10 mouse cellular contexts compared by ENCODE assay signal in the genomic region with DNA sequence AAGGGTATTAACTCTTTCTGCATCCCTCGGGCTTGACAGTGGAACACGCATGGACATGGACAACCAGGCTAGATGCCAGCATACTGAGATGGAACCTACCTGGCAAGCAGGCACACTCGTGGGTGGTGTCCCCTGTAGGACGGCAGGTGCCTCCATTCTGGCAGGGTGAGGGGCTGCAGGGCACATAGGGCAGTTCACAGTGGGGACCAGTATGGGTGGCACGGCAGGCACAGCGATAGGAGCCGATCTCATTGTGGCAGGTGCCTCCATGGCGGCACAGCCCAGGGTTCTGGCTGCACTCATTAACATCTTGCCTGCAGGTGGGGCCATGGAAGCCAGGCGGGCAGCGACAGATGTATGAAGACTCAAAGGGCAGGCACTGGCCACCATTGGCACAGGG. TPM values are rescaled to one million over a fixed set of nuclear protein-coding genes. Genes with fewer than 3 reads are reported as not detected.
DNase-seq lines count a peak whose midpoint lies in the region; ATAC-seq and TF ChIP-seq lines count a peak whose summit lies in the region.
"Had no signal": no experiment of that assay in that cellular context is flagged by ENCODE, and none has a peak within 500 bp of the region (broad histone marks: within the 10 kb centered on the region; RNA-seq: fewer than 3 reads in every experiment).

No protein-coding gene starts in this region.

- DNase-seq in heart, adult 2 months = no peak
- DNase-seq in heart, postnatal 36 days = no peak
- DNase-seq in lung, postnatal 36 days = no peak
- no peak for DNase-seq in ovary, postnatal 10 days (ENCODE audit: low spot score)
- no peak for DNase-seq in cerebellum, postnatal 10 days
- DNase-seq: embryo, embryonic 11 days; lung, postnatal 14 days had no signal

- H3K27ac ChIP-seq in heart, adult 2 months = peak overlapping the region; percentile 54; the same call in 1 of the 2 replicates
- H3K27ac ChIP-seq in lung, embryonic 16.5 days (ENCODE audit: low read length) = peak overlapping the region; percentile 87
- peak overlapping the region; percentile 90 for H3K27ac ChIP-seq in hindbrain, embryonic 13.5 days
- peak overlapping the region; percentile 94; the same call in 1 of the 2 replicates for H3K27ac ChIP-seq in neural tube, embryonic 13.5 days (replicated peaks)

- no peak overlapping the region for H3K4me2 ChIP-seq in lung, embryonic 16.5 days (ENCODE audit: low read depth, low read length)
- H3K4me2 ChIP-seq in hindbrain, embryonic 13.5 days = no peak overlapping the region
- H3K4me2 ChIP-seq in neural tube, embryonic 13.5 days = no peak overlapping the region

- peaks cover 11% of the 10 kb centered on the region for H3K79me2 ChIP-seq in heart, adult 2 months (replicated peaks; ENCODE audit: control insufficient read depth, insufficient read depth, low read length)

- no peak for TF ChIP-seq POLR2A in heart, adult 2 months (IDR thresholded peaks at IDR 0.05; ENCODE audit: insufficient read depth, low read depth, low read length)

- peaks cover 6% of the 10 kb centered on the region for H3K36me3 ChIP-seq in heart, adult 2 months (ENCODE audit: control insufficient read depth, insufficient read depth, low read length)
- peaks cover 33% of the 10 kb centered on the region for H3K36me3 ChIP-seq in lung, embryonic 16.5 days (ENCODE audit: control insufficient read depth, insufficient read depth, low read length)
- peaks cover 23% of the 10 kb centered on the region for H3K36me3 ChIP-seq in hindbrain, embryonic 13.5 days
- H3K36me3 ChIP-seq in neural tube, embryonic 13.5 days = peaks cover 32% of the 10 kb centered on the region

- no peak overlapping the region for H3K9ac ChIP-seq in heart, adult 2 months (ENCODE audit: low read depth, low read length)
- H3K9ac ChIP-seq in lung, embryonic 16.5 days (ENCODE audit: low read length) = peak overlapping the region; percentile 1; the same call in 1 of the 2 replicates
- peak overlapping the region; percentile 43; the same call in 1 of the 2 replicates for H3K9ac ChIP-seq in hindbrain, embryonic 13.5 days
- H3K9ac ChIP-seq in neural tube, embryonic 13.5 days = no peak overlapping the region

- H3K9me3 ChIP-seq in lung, embryonic 16.5 days (ENCODE audit: control insufficient read depth, low read length) = no peaks in the 10 kb centered on the region
- H3K9me3 ChIP-seq in hindbrain, embryonic 13.5 days = no peaks in the 10 kb centered on the region
- H3K9me3 ChIP-seq in neural tube, embryonic 13.5 days = no peaks in the 10 kb centered on the region

- peaks cover 48% of the 10 kb centered on the region for H3K4me1 ChIP-seq in heart, adult 2 months (ENCODE audit: control insufficient read depth, insufficient read depth, low read length)
- peaks cover 68% of the 10 kb centered on the region for H3K4me1 ChIP-seq in lung, embryonic 16.5 days (replicated peaks; ENCODE audit: control insufficient read depth, insufficient read depth, low read length)
- peaks cover 97% of the 10 kb centered on the region for H3K4me1 ChIP-seq in hindbrain, embryonic 13.5 days (replicated peaks)
- H3K4me1 ChIP-seq in neural tube, embryonic 13.5 days (replicated peaks) = peaks cover 99% of the 10 kb centered on the region

- 85% methylated on average over 10 of the region's 10 CpGs for WGBS in heart, adult 2 months
- WGBS in lung, embryonic 16.5 days = 83% methylated on average over 10 of the region's 10 CpGs
- WGBS in hindbrain, embryonic 13.5 days = 68% methylated on average over 10 of the region's 10 CpGs
- 72% methylated on average over 10 of the region's 10 CpGs for WGBS in neural tube, embryonic 13.5 days

- no peak for TF ChIP-seq CTCF in heart, adult 2 months (IDR thresholded peaks at IDR 0.05)

- H3K27me3 ChIP-seq in heart, adult 2 months (ENCODE audit: control insufficient read depth, insufficient read depth, low read length) = no peaks in the 10 kb centered on the region
- no peaks in the 10 kb centered on the region for H3K27me3 ChIP-seq in lung, embryonic 16.5 days (ENCODE audit: control insufficient read depth, insufficient read depth, low read depth, low read length)
- no peaks in the 10 kb centered on the region for H3K27me3 ChIP-seq in hindbrain, embryonic 13.5 days
- no peaks in the 10 kb centered on the region for H3K27me3 ChIP-seq in neural tube, embryonic 13.5 days

- H3K4me3 ChIP-seq in heart, adult 2 months = no peak overlapping the region
- no peak overlapping the region for H3K4me3 ChIP-seq in lung, embryonic 16.5 days (ENCODE audit: low read length)
- no peak overlapping the region for H3K4me3 ChIP-seq in hindbrain, embryonic 13.5 days
- no peak overlapping the region for H3K4me3 ChIP-seq in neural tube, embryonic 13.5 days

- TF ChIP-seq EP300 in heart, adult 2 months (IDR thresholded peaks at IDR 0.05; ENCODE audit: insufficient read depth, low read depth, low read length) = no peak

- intact Hi-C loops in heart, adult 2 months (cut with DNase I) = no loop called here
- intact Hi-C loops in heart, postnatal 36 days (cut with DNase I) = no loop called here

- ATAC-seq in lung, embryonic 16.5 days (ENCODE audit: low read depth) = no peak
- ATAC-seq in hindbrain, embryonic 13.5 days (ENCODE audit: low FRiP score) = no peak
- ATAC-seq in neural tube, embryonic 13.5 days (ENCODE audit: low read depth) = no peak

RNA-seq across cellular contexts. Expression of a gene that starts 32.3 kb away (rescaled TPM):
- 10 to 100 TPM; 31.6 to 32.4 TPM for total RNA-seq in heart, adult 2 months (2021)
- 22.0 and 23.2 TPM in 2 replicates for polyA plus RNA-seq in heart, adult 2 months (2012; rRNA removed)
- total RNA-seq in heart, postnatal 36 days (2021) = 10 to 100 TPM; 29.5 to 34.0 TPM
- polyA plus RNA-seq in lung, embryonic 16.5 days (2015; fragmentation: Nextera tagmentation; extraction: Ambion mirVana) = 20.5 and 22.0 TPM in 2 replicates
- polyA plus RNA-seq in hindbrain, embryonic 13.5 days (2015; fragmentation: Nextera tagmentation; extraction: Ambion mirVana) = 17.5 and 19.2 TPM in 2 replicates
- polyA plus RNA-seq in neural tube, embryonic 13.5 days (2015; fragmentation: Nextera tagmentation; extraction: Ambion mirVana) = 19.3 and 20.5 TPM in 2 replicates

RNA-seq across cellular contexts. Expression of a gene that starts 39.2 kb away (rescaled TPM):
- total RNA-seq in heart, adult 2 months (2021) = 10 to 100 TPM; 36.3 to 40.4 TPM
- 37.5 and 50.1 TPM in 2 replicates for polyA plus RNA-seq in heart, adult 2 months (2012; rRNA removed)
- 10 to 100 TPM; 36.9 to 39.1 TPM for total RNA-seq in heart, postnatal 36 days (2021)
- polyA plus RNA-seq in lung, embryonic 16.5 days (2015; fragmentation: Nextera tagmentation; extraction: Ambion mirVana) = 21.8 and 23.2 TPM in 2 replicates
- 18.3 and 18.5 TPM in 2 replicates for polyA plus RNA-seq in hindbrain, embryonic 13.5 days (2015; fragmentation: Nextera tagmentation; extraction: Ambion mirVana)
- polyA plus RNA-seq in neural tube, embryonic 13.5 days (2015; fragmentation: Nextera tagmentation; extraction: Ambion mirVana) = 18.4 and 20.7 TPM in 2 replicates

Comparison
In these comparisons a context has a peak if more than half of its experiments do, and no peak if none do; other contexts are left out.
1. H3K9ac ChIP-seq: peak in lung, embryonic 16.5 days (single experiment) and hindbrain, embryonic 13.5 days (single experiment); none in heart, adult 2 months (single experiment) and neural tube, embryonic 13.5 days (single experiment).
2. Peak in every context shown above with its lines, with median percentiles within 50 percentile points of each other: H3K27ac ChIP-seq.